Mouse (Mus musculus) pancreas, adult 10 weeks (tissue): ENCODE measurements around the gene Cdc42ep3. TPM values are rescaled to one million over a fixed set of nuclear protein-coding genes. Genes with fewer than 3 reads are reported as not detected.

Experiments
- polyA plus RNA-seq: library from polyadenylated mRNA; stranded (reverse); fragments of 350-450 nt; fragmentation: Illumina TruSeq; extraction: RNeasy Lipid Tissue Mini Kit (QIAGEN cat#74804); gene quantifications from one replicate; pipeline ENCODE4 v1.2.3, GENCODE M21; 2015; ENCODE audit warnings: low read depth, low replicate concordance; ENCODE audit not compliant: insufficient read depth

The Cdc42ep3 gene
- polyA plus RNA-seq = 4.9 TPM

DNA sequence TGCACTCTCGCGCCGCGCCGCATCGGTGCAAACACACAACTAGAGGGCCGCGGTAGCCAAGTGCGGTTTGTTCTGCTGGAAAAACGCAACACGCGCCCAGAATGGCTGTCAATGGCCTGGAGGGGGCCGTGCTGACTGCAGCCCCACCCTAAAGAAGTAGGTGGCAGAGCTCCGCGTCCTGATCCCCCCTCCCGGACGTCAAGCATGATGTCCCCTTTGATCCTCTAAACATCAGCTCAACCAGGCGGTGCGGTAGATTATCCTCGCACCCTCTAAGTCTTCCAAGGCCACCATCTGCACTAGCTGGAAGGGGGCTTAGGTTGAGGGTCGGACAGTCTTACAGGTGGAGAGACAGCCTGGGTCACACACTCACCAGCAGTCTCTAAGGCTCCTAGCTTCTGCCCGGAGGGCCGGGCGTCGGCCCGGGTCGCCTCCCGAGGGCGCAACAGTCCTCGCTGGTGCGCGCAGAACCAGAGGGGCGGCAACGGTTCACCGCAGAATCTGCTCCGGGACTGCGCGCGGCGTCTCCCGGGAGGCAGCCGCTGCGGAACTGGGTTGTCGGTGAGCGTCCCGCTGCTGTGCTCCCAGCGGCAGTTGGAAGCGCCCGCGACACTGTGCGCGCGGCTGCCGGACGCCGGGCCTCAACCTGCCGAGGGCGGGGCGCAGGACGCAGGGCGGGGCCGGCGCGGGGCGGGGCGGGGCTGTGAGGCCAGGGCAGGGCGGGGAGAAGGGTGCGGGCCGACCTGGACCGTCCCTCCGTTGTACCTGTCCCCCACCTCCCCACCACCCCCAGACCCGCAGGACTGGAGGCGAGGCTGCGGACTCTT, at the start of gene Cdc42ep3:
Gene Cdc42ep3, minus strand, starts transcription at position 648 of the 827 bp plus-strand sequence.

